Mouse (Mus musculus) forebrain, embryonic 11.5 days (tissue): ENCODE measurements at regions not wholly inside any gene's neighbourhood (a gene's known extent, or its start where the extent isn't known, plus 50 kb on each side); places are given as distances from the start of the nearest gene placed in this dataset.

ENCODE experiments used
- ATAC-seq: fragments of 200-750 bp; cut with Nextera tagmentation; replicated peaks from 2 replicates; pipeline ENCODE4 v1.8.0; 2017; ENCODE audit warnings: moderate TSS enrichment; ENCODE audit not compliant: low FRiP score
- DNase-seq: peaks from one replicate; pipeline ENCODE4 v3.0.0-alpha.2; 2017; ENCODE audit warnings: low spot score
- H3K27ac ChIP-seq: fragments of 300-500 bp; sonication (generic); 2 replicates; pipeline ENCODE4 v1.5.1; 2014; ENCODE audit warnings: low read depth, low read length
- H3K27me3 ChIP-seq: fragments of 300-500 bp; sonication (generic); 2 replicates; pipeline ENCODE4 v1.6.1; 2014; ENCODE audit warnings: mild to moderate bottlenecking, low read length, mixed read lengths; ENCODE audit not compliant: control insufficient read depth, insufficient read depth
- H3K36me3 ChIP-seq: fragments of 300-500 bp; sonication (generic); 2 replicates; pipeline ENCODE4 v1.6.1; 2014; ENCODE audit warnings: mild to moderate bottlenecking, low read length, moderate library complexity, mixed read lengths; ENCODE audit not compliant: control insufficient read depth, insufficient read depth
- H3K4me1 ChIP-seq: fragments of 300-500 bp; sonication (generic); replicated peaks from 2 replicates; pipeline ENCODE4 v1.6.1; 2014; ENCODE audit warnings: low read length, mixed read lengths; ENCODE audit not compliant: control insufficient read depth, insufficient read depth
- H3K4me2 ChIP-seq: fragments of 300-500 bp; sonication (generic); 2 replicates; pipeline ENCODE4 v1.6.1; 2014; ENCODE audit warnings: low read depth, mild to moderate bottlenecking, low read length, moderate library complexity, mixed read lengths; ENCODE audit not compliant: severe bottlenecking
- H3K4me3 ChIP-seq: fragments of 300-500 bp; sonication (generic); 2 replicates; pipeline ENCODE4 v1.5.1; 2014; ENCODE audit warnings: low read depth, low read length
- H3K9ac ChIP-seq: fragments of 300-500 bp; sonication (generic); 2 replicates; pipeline ENCODE4 v1.6.1; 2014; ENCODE audit warnings: low read length
- H3K9me3 ChIP-seq: fragments of 300-500 bp; sonication (generic); 2 replicates; pipeline ENCODE4 v1.6.1; 2016; ENCODE audit warnings: low read length, mixed read lengths; ENCODE audit not compliant: control insufficient read depth
- WGBS: fragments of 180-500 bp; shearing (Covaris S2); extraction: QIAGEN DNeasy Blood & Tissue Kit; methylation state at CpG from one replicate; pipeline ENCODE4 v1.1.7; 2014; 5-methylcytosine and 5-hydroxymethylcytosine counted together

GRCm38 (mm10) chr16:76442635-76443034 is 69.0 kb upstream of the Nrip1 start:
- Histone ChIP-seq H3K9ac (no peak overlapping the region), H3K4me3 (no peak overlapping the region), H3K36me3 (no peaks in the 10 kb centered on the region), H3K4me1 (no peaks in the 10 kb centered on the region), H3K27me3 (no peaks in the 10 kb centered on the region), H3K27ac (no peak overlapping the region), H3K9me3 (no peaks in the 10 kb centered on the region), H3K4me2 (no peak overlapping the region)
- ATAC-seq (no peak), DNase-seq (no peak)
- 83% methylated on average over 2 of the region's 2 CpGs for WGBS

GRCm38 (mm10) chr16:76441803-76442448 is 68.3 kb upstream of the Nrip1 start:
- no peak overlapping the region for H3K4me2 ChIP-seq
- ATAC-seq (no peak), DNase-seq (no peak)
- no peak overlapping the region for H3K4me3 ChIP-seq
- no peaks in the 10 kb centered on the region for H3K4me1 ChIP-seq
- no peaks in the 10 kb centered on the region for H3K36me3 ChIP-seq
- WGBS: 69% methylated on average over 5 of the region's 5 CpGs
- H3K27me3 ChIP-seq: no peaks in the 10 kb centered on the region
- no peak overlapping the region for H3K9ac ChIP-seq
- no peaks in the 10 kb centered on the region for H3K9me3 ChIP-seq
- H3K27ac ChIP-seq: no peak overlapping the region

- no peak overlapping the region for H3K27ac ChIP-seq
- no peaks in the 10 kb centered on the region for H3K36me3 ChIP-seq
- no peak overlapping the region for H3K4me3 ChIP-seq
- ATAC-seq (no peak), DNase-seq (no peak)
- no peaks in the 10 kb centered on the region for H3K9me3 ChIP-seq
- 92% methylated on average over 3 of the region's 3 CpGs for WGBS
- H3K9ac ChIP-seq: no peak overlapping the region
- no peaks in the 10 kb centered on the region for H3K27me3 ChIP-seq
- H3K4me1 ChIP-seq: no peaks in the 10 kb centered on the region
- no peak overlapping the region for H3K4me2 ChIP-seq
Measured at GRCm38 (mm10) chr16:76438093-76438883, 64.7 kb upstream of the Nrip1 start.

GRCm38 (mm10) chr16:76436290-76436689 is 62.7 kb upstream of the Nrip1 start:
- Histone ChIP-seq H3K4me1 (no peaks in the 10 kb centered on the region), H3K27ac (no peak overlapping the region), H3K9me3 (no peaks in the 10 kb centered on the region), H3K27me3 (no peaks in the 10 kb centered on the region), H3K9ac (no peak overlapping the region), H3K4me2 (no peak overlapping the region), H3K36me3 (no peaks in the 10 kb centered on the region), H3K4me3 (no peak overlapping the region)
- no peak for ATAC-seq
- DNase-seq: no peak
- WGBS: 94% methylated on average over 6 of the region's 6 CpGs

- no peak overlapping the region for H3K27ac ChIP-seq
- no peak overlapping the region for H3K4me2 ChIP-seq
- no peaks in the 10 kb centered on the region for H3K27me3 ChIP-seq
- WGBS: 90% methylated on average over 24 of the region's 24 CpGs
- no peak overlapping the region for H3K9ac ChIP-seq
- ATAC-seq (no peak), DNase-seq (no peak)
- no peaks in the 10 kb centered on the region for H3K36me3 ChIP-seq
- no peaks in the 10 kb centered on the region for H3K9me3 ChIP-seq
- no peaks in the 10 kb centered on the region for H3K4me1 ChIP-seq
- no peak overlapping the region for H3K4me3 ChIP-seq
Measured at GRCm38 (mm10) chr16:76433076-76433825, 59.6 kb upstream of the Nrip1 start.

GRCm38 (mm10) chr16:76432304-76432703 is 58.7 kb upstream of the Nrip1 start:
- H3K27ac ChIP-seq: no peak overlapping the region
- WGBS: 88% methylated on average over 9 of the region's 9 CpGs
- H3K4me1 ChIP-seq: no peaks in the 10 kb centered on the region
- H3K4me2 ChIP-seq: no peak overlapping the region
- H3K4me3 ChIP-seq: no peak overlapping the region
- H3K9ac ChIP-seq: no peak overlapping the region
- ATAC-seq: no peak
- H3K9me3 ChIP-seq: no peaks in the 10 kb centered on the region
- H3K36me3 ChIP-seq: no peaks in the 10 kb centered on the region
- no peak for DNase-seq
- no peaks in the 10 kb centered on the region for H3K27me3 ChIP-seq

- Histone ChIP-seq H3K4me3 (no peak overlapping the region), H3K4me2 (no peak overlapping the region), H3K27me3 (no peaks in the 10 kb centered on the region), H3K9me3 (no peaks in the 10 kb centered on the region), H3K9ac (no peak overlapping the region), H3K27ac (no peak overlapping the region), H3K4me1 (no peaks in the 10 kb centered on the region), H3K36me3 (no peaks in the 10 kb centered on the region)
- ATAC-seq: no peak
- no peak for DNase-seq
- WGBS: 91% methylated on average over 3 of the region's 3 CpGs
Measured at GRCm38 (mm10) chr16:76429156-76429555, 55.5 kb upstream of the Nrip1 start.

- no peaks in the 10 kb centered on the region for H3K4me1 ChIP-seq
- 91% methylated on average over 14 of the region's 14 CpGs for WGBS
- no peak overlapping the region for H3K4me2 ChIP-seq
- no peak for DNase-seq
- no peak overlapping the region for H3K27ac ChIP-seq
- no peak for ATAC-seq
- no peak overlapping the region for H3K9ac ChIP-seq
- H3K36me3 ChIP-seq: no peaks in the 10 kb centered on the region
- H3K27me3 ChIP-seq: no peaks in the 10 kb centered on the region
- H3K4me3 ChIP-seq: no peak overlapping the region
- no peaks in the 10 kb centered on the region for H3K9me3 ChIP-seq
Measured at GRCm38 (mm10) chr16:76423964-76424363, 50.3 kb upstream of the Nrip1 start.
